Mouse (Mus musculus) spleen, postnatal 4 days (tissue): ENCODE measurements at regions not wholly inside any gene's neighbourhood (a gene's known extent, or its start where the extent isn't known, plus 50 kb on each side); places are given as distances from the start of the nearest gene placed in this dataset.

Source experiments
- DNase-seq, 2 experiments: peaks; one replicate each; pipeline ENCODE4 v3.0.0; 2022; ENCODE audit warnings: low spot score in 2 of 2

- no peak for DNase-seq
Observed at GRCm38 (mm10) chr12:52622398-52622797, 76.8 kb upstream of the Akap6 start.

- DNase-seq = no peak
Observed at GRCm38 (mm10) chr12:52623416-52624108, 75.6 kb upstream of the Akap6 start.

GRCm38 (mm10) chr12:52624871-52625270, 74.3 kb upstream of the Akap6 start:
- DNase-seq = no peak

GRCm38 (mm10) chr12:52628771-52629170, 70.4 kb upstream of the Akap6 start:
- no peak for DNase-seq

GRCm38 (mm10) chr12:52635121-52635878, 63.9 kb upstream of the Akap6 start:
- DNase-seq = no peak

GRCm38 (mm10) chr12:52636186-52636881, 62.8 kb upstream of the Akap6 start:
- DNase-seq = no peak

GRCm38 (mm10) chr12:52636920-52637319, 62.3 kb upstream of the Akap6 start:
- no peak for DNase-seq

- DNase-seq = peak in 1 of 2 experiments; percentile 17
Observed at GRCm38 (mm10) chr12:52637506-52638249, 61.5 kb upstream of the Akap6 start.

- no peak for DNase-seq
Observed at GRCm38 (mm10) chr12:52638461-52638860, 60.7 kb upstream of the Akap6 start.

- no peak for DNase-seq
Observed at GRCm38 (mm10) chr12:52644059-52644458, 55.1 kb upstream of the Akap6 start.
